Mouse (Mus musculus) adrenal gland, postnatal 36 days (tissue): ENCODE data around the gene Smoc2. TPM values are rescaled to one million over a fixed set of nuclear protein-coding genes. Genes with fewer than 3 reads are reported as not detected.

ENCODE experiments used
- DNase-seq, 2 experiments: peaks; one replicate each; pipeline ENCODE4 v3.0.0; 2021; ENCODE audit warnings: mixed read lengths in 1 of 2
- total RNA-seq, 2 experiments: library from RNA; stranded (reverse); gene quantifications; 2 replicates each; pipeline ENCODE4 v1.2.3; 2021

The Smoc2 gene
- total RNA-seq, 2 experiments from 2014 or later: 30.7 to 34.9 TPM

- DNase-seq: no peak
Observed at GRCm38 (mm10) chr17:14414511-14414910, 135.2 kb downstream of the Smoc2 start.

GRCm38 (mm10) chr17:14420460-14421046 is 141.2 kb downstream of the Smoc2 start:
- DNase-seq: no peak

- DNase-seq: no peak
Observed at GRCm38 (mm10) chr17:14426481-14426880, 147.2 kb downstream of the Smoc2 start.

- DNase-seq: no peak
Observed at GRCm38 (mm10) chr17:14434717-14435116, 155.4 kb downstream of the Smoc2 start.

GRCm38 (mm10) chr17:14445611-14446010 is 166.3 kb downstream of the Smoc2 start:
- no peak for DNase-seq

- no peak for DNase-seq
Observed at GRCm38 (mm10) chr17:14447275-14447674, 168.0 kb downstream of the Smoc2 start.

Other genes starting within 250 kb of the Smoc2 start
- gene Gm7358, start 220.0 kb upstream of the Smoc2 start, total RNA-seq: not detected
- gene Dact2, start 75.2 kb upstream of the Smoc2 start, total RNA-seq: 1 to 10 TPM; 1.0 to 1.4 TPM